Mouse (Mus musculus) ES-Bruce4 (cell line): ENCODE measurements at regions not wholly inside any gene's neighbourhood (a gene's known extent, or its start where the extent isn't known, plus 50 kb on each side); places are given as distances from the start of the nearest gene placed in this dataset.

ENCODE experiments used
- H3K27ac ChIP-seq: 2 replicates; pipeline ENCODE4 v1.5.1; 2012; ENCODE audit warnings: low read length, inconsistent platforms; ENCODE audit not compliant: insufficient read depth
- H3K27me3 ChIP-seq: 2 replicates; pipeline ENCODE4 v1.6.1; 2012; ENCODE audit warnings: mild to moderate bottlenecking, low read length, inconsistent platforms; ENCODE audit not compliant: control insufficient read depth, poor library complexity, insufficient read depth, severe bottlenecking
- H3K36me3 ChIP-seq: 2 replicates; pipeline ENCODE4 v1.6.1; 2012; ENCODE audit warnings: inconsistent platforms, mild to moderate bottlenecking, low read length, moderate library complexity; ENCODE audit not compliant: control insufficient read depth, poor library complexity, insufficient read depth, severe bottlenecking
- H3K4me1 ChIP-seq: one replicate; pipeline ENCODE4 v1.8.1; 2011; ENCODE audit warnings: low read length; ENCODE audit not compliant: control insufficient read depth, insufficient read depth
- H3K4me3 ChIP-seq: 2 replicates; pipeline ENCODE4 v1.5.1; 2011; ENCODE audit warnings: low read depth, mild to moderate bottlenecking, low read length
- H3K9ac ChIP-seq: 2 replicates; pipeline ENCODE4 v1.6.1; 2012; ENCODE audit warnings: low read depth, mild to moderate bottlenecking, inconsistent platforms; ENCODE audit not compliant: poor library complexity, severe bottlenecking
- H3K9me3 ChIP-seq: replicated peaks from 2 replicates; pipeline ENCODE4 v1.6.1; 2012; ENCODE audit warnings: mild to moderate bottlenecking, low read length, inconsistent platforms; ENCODE audit not compliant: control insufficient read depth, poor library complexity, insufficient read depth, severe bottlenecking
- CTCF ChIP-seq: IDR thresholded peaks from one replicate; pipeline ENCODE4 v1.8.1; 2011; ENCODE audit warnings: low read depth, low read length
- EP300 ChIP-seq: IDR thresholded peaks from 2 replicates; pipeline ENCODE4 v1.6.1; 2011; ENCODE audit warnings: low read depth, low read length; ENCODE audit not compliant: insufficient read depth
- POLR2A ChIP-seq: IDR thresholded peaks from one replicate; pipeline ENCODE4 v1.8.1; 2011; ENCODE audit warnings: low read length; ENCODE audit not compliant: insufficient read depth

DNA sequence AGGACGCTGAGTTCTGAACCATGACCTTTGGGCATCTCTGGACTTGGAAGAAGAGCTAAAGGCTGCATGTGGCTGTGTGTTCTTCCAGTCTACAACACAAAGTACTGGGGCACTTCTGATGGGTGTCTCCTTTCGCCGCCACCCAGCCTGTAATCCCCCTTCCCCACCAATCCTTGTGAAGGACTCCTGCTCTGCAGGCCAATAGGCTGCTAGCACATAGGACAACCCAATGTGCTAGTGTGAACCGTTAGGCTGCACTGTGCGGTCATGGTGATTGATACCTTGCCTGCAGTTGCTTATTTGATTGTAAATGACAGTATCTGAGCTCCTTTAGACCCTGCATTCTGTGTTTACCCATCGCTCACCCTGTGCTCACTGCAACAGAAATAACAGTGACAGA lies 59.5 kb upstream of the Fxr1 start:
- Histone ChIP-seq H3K9ac (no peak overlapping the region), H3K4me1 (no peaks in the 10 kb centered on the region), H3K27me3 (no peaks in the 10 kb centered on the region), H3K4me3 (no peak overlapping the region), H3K27ac (no peak overlapping the region), H3K36me3 (no peaks in the 10 kb centered on the region), H3K9me3 (no peaks in the 10 kb centered on the region)
- TF ChIP-seq CTCF, result no peak
- no peak for TF ChIP-seq EP300
- TF ChIP-seq POLR2A, result no peak

DNA sequence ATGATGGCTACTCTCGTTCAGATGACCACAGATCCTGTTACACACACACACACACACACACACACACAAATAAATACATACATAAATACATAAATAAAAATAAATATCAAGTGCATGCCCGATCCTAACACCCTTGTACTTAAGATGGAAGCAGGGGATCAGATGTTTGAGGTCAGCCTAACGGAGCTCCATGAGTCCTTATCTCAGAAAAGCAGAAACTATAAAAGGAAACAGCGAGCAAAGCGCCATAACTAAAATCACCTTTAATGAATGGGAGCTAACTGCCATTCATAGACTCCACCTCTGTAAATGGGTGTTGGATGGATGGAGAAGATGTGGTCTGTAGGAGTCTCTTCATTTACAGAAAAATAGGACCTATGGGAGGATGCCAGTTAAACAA lies 56.8 kb upstream of the Fxr1 start:
- H3K4me1 ChIP-seq, result no peaks in the 10 kb centered on the region
- no peaks in the 10 kb centered on the region for H3K27me3 ChIP-seq
- no peak overlapping the region for H3K4me3 ChIP-seq
- H3K36me3 ChIP-seq, result no peaks in the 10 kb centered on the region
- no peak overlapping the region for H3K9ac ChIP-seq
- TF ChIP-seq CTCF (no peak), EP300 (no peak), POLR2A (no peak)
- no peak overlapping the region for H3K27ac ChIP-seq
- no peaks in the 10 kb centered on the region for H3K9me3 ChIP-seq

DNA sequence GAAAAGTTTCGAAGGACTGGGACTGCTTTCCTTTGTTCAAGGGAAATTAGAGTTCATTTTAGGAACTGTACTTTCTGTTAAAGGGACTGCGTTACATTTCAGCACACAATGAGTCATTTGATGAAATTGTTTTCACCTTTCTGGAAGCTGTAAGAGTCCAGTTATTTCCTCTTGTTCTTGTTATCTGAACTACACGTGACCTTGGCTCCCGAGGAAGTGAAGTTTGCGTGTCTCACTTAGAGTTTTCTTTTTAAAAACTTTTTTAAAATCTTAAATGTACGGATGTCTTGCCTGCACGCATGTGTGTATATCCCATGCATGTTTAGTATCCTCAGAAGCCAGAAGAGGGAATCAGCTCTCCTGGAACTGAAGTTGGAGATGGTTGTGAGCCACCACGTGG lies 52.6 kb upstream of the Fxr1 start:
- Histone ChIP-seq H3K4me3 (no peak overlapping the region), H3K27ac (no peak overlapping the region), H3K9me3 (no peaks in the 10 kb centered on the region), H3K9ac (no peak overlapping the region), H3K27me3 (no peaks in the 10 kb centered on the region), H3K36me3 (no peaks in the 10 kb centered on the region), H3K4me1 (no peaks in the 10 kb centered on the region)
- TF ChIP-seq EP300 (no peak), POLR2A (no peak), CTCF (no peak)
